Mouse (Mus musculus): ENCODE data around the gene Stam. TPM values are rescaled to one million over a fixed set of nuclear protein-coding genes. Genes with fewer than 3 reads are reported as not detected.
A peak's percentile ranks its signal among the peaks of the same experiment; 100 is the strongest.
"Not testable (repeated sequence)": the region's sequence is repeated elsewhere in the genome, so short reads cannot be mapped to it uniquely, and the experiment has no call there.

Gene Stam
- total and polyA plus RNA-seq, 2 experiments = 15.6 to 15.8 TPM

DNA sequence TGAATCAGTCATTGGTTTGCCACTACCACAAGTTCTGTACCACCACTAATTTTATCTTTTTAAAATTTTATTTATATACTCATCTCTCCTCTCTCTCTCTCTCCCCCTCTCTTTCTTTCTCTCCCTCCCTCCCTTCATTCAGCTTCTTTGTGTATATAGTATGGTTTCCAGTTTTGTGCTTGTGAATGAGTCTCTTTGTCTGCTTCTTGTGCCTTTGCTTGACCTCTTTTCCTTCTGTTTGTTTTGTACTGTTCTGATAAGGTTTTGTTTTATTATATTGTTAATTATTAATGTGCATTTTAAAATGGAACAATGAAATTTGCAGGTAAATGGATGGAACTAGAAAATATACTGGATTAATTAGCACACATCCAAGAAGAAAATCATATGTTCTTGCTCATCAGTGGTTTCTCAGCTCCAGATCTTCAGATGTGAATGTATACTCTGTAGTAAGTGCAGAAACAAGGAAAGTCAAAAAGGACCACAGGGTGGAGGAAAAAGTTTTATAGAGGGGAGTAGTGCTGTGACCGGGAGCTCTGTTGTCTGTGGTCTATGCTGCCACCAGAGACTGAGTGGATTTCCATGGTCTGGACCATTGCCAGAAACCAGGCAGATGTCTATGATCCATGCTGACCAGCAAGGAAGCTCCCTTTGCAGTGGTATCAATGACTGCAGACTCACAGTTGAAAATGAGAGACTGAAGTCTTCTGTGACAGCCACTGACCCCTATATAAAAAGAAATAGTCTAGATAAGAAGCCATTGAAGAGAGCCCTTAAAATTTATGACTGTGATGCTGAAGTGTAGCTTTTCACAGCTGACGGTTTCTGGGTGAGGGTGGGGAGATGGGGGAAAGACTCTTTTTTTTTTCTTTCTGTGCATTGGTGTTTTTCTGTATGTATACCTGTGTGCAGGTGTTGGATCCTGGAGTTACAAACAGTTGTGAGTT, 7.9 kb upstream of the Stam start:
- no peaks in the 10 kb centered on the region for H3K4me1 ChIP-seq (ENCODE audit: control insufficient read depth, insufficient read depth, low read length)
- H3K9ac ChIP-seq (ENCODE audit: low read depth, low read length) = no peak overlapping the region
- 76% methylated on average over 2 of the region's 2 CpGs for WGBS
- no peaks in the 10 kb centered on the region for H3K36me3 ChIP-seq (ENCODE audit: control insufficient read depth, insufficient read depth, low read length)
- no peaks in the 10 kb centered on the region for H3K79me2 ChIP-seq (ENCODE audit: control insufficient read depth, insufficient read depth, low read length)
- H3K4me3 ChIP-seq (ENCODE audit: insufficient read depth, low read depth, low read length) = no peak overlapping the region
- no peak overlapping the region for H3K27ac ChIP-seq (replicated peaks; ENCODE audit: insufficient read depth, low read depth, low read length)
- TF ChIP-seq CTCF (IDR thresholded peaks at IDR 0.05; ENCODE audit: low read depth, low read length) (no peak), POLR2A (IDR thresholded peaks at IDR 0.05; ENCODE audit: extremely low read depth, insufficient read depth, low read length) (no peak)
- no peak for DNase-seq (ENCODE audit: extremely low read depth, low read depth, low spot score)
- H3K27me3 ChIP-seq (ENCODE audit: control insufficient read depth, insufficient read depth, low read length) = no peaks in the 10 kb centered on the region

DNA sequence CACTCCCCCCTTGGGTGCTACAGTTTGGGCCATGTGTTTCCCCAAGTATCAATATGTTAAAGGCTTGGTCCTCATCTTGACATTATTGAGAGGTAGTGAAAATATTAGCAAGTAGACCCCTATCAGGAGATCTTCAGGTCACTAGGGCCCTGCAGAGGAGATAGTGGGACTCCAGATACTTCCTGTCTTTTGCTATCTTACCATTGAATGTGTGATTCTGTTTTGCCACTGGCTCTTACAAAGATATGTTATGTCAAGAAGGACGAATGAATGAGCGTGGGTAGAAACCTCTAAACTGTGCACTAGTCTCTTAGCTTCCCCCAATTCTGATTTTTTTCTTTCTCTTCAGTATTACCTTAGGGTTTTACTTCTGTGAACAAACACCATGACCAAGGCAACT, 4.9 kb upstream of the Stam start:
- DNase-seq (ENCODE audit: extremely low read depth, low read depth, low spot score) = no peak
- H3K27me3 ChIP-seq (ENCODE audit: control insufficient read depth, insufficient read depth, low read length) = no peaks in the 10 kb centered on the region
- H3K4me1 ChIP-seq (ENCODE audit: control insufficient read depth, insufficient read depth, low read length) = no peaks in the 10 kb centered on the region; the same call in 1 of the 2 replicates
- H3K79me2 ChIP-seq (ENCODE audit: control insufficient read depth, insufficient read depth, low read length) = peaks cover 1% of the 10 kb centered on the region; the same call in 1 of the 2 replicates
- 97% methylated on average over 2 of the region's 2 CpGs for WGBS
- no peak for TF ChIP-seq CTCF (IDR thresholded peaks at IDR 0.05; ENCODE audit: low read depth, low read length)
- H3K27ac ChIP-seq (replicated peaks; ENCODE audit: insufficient read depth, low read depth, low read length) = no peak overlapping the region
- no peak overlapping the region for H3K9ac ChIP-seq (ENCODE audit: low read depth, low read length)
- H3K36me3 ChIP-seq (ENCODE audit: control insufficient read depth, insufficient read depth, low read length) = no peaks in the 10 kb centered on the region
- no peak overlapping the region for H3K4me3 ChIP-seq (ENCODE audit: insufficient read depth, low read depth, low read length)

DNA sequence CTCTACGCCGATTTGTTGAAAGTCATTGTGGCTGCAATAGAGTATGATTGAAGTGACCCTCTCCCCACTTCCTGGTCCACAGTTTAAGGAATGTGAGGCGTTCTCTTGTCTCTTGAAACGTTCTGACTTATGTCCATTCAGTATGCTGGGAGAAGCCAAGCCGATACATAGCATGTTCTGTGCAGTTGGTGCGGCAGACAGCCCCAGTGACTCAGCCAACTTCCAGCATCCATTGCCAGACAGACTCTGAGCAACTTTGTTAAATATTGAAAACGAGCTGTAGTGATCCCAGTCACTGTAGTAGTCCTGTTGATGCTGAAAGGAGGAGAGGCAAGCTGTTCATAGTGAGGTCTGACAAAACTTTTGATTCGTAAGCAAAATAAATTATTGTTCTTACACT, 3.4 kb upstream of the Stam start:
- no peak for TF ChIP-seq CTCF (IDR thresholded peaks at IDR 0.05; ENCODE audit: low read depth, low read length)
- TF ChIP-seq POLR2A (IDR thresholded peaks at IDR 0.05; ENCODE audit: extremely low read depth, insufficient read depth, low read length) = no peak
- no peak for DNase-seq (ENCODE audit: extremely low read depth, low read depth, low spot score)
- H3K4me3 ChIP-seq (ENCODE audit: insufficient read depth, low read depth, low read length) = no peak overlapping the region
- no peak overlapping the region for H3K9ac ChIP-seq (ENCODE audit: low read depth, low read length)
- H3K27ac ChIP-seq (replicated peaks; ENCODE audit: insufficient read depth, low read depth, low read length) = no peak overlapping the region
- H3K27me3 ChIP-seq (ENCODE audit: control insufficient read depth, insufficient read depth, low read length) = no peaks in the 10 kb centered on the region
- peaks cover 6% of the 10 kb centered on the region; the same call in 1 of the 2 replicates for H3K4me1 ChIP-seq (ENCODE audit: control insufficient read depth, insufficient read depth, low read length)
- WGBS = 85% methylated on average over 8 of the region's 8 CpGs
- peaks cover 7% of the 10 kb centered on the region; the same call in 1 of the 2 replicates for H3K79me2 ChIP-seq (ENCODE audit: control insufficient read depth, insufficient read depth, low read length)
- H3K36me3 ChIP-seq (ENCODE audit: control insufficient read depth, insufficient read depth, low read length) = no peaks in the 10 kb centered on the region

DNA sequence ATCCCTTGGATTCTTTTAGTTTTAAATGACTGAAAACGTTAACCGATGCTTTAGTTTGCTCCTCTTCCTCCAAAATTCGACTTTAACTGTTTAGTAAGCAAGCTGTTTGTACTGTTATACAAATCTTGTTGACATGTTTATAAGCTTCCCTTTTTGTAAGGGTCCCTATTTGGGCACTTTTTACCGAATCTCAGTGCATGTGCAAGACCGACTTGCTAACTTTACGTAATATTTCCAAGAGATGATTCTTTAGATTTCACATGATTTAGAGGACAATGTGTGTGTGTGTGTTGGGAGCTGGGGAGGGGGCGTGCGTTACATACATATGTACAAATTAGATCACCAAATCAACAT, 913 bp upstream of the Stam start:
- Histone ChIP-seq H3K27me3 (ENCODE audit: control insufficient read depth, insufficient read depth, low read length) (no peaks in the 10 kb centered on the region), H3K4me3 (ENCODE audit: insufficient read depth, low read depth, low read length) (peak overlapping the region; percentile 94), H3K79me2 (ENCODE audit: control insufficient read depth, insufficient read depth, low read length) (peaks cover 7% of the 10 kb centered on the region; the same call in 1 of the 2 replicates), H3K4me1 (ENCODE audit: control insufficient read depth, insufficient read depth, low read length) (peaks cover 6% of the 10 kb centered on the region; the same call in 1 of the 2 replicates), H3K36me3 (ENCODE audit: control insufficient read depth, insufficient read depth, low read length) (no peaks in the 10 kb centered on the region), H3K27ac (replicated peaks; ENCODE audit: insufficient read depth, low read depth, low read length) (peak overlapping the region; percentile 99), H3K9ac (ENCODE audit: low read depth, low read length) (peak overlapping the region; percentile 99)
- 12% methylated on average over 8 of the region's 8 CpGs for WGBS
- TF ChIP-seq CTCF (IDR thresholded peaks at IDR 0.05; ENCODE audit: low read depth, low read length) (no peak), POLR2A (IDR thresholded peaks at IDR 0.05; ENCODE audit: extremely low read depth, insufficient read depth, low read length) (no peak)
- DNase-seq (ENCODE audit: extremely low read depth, low read depth, low spot score) = no peak

DNA sequence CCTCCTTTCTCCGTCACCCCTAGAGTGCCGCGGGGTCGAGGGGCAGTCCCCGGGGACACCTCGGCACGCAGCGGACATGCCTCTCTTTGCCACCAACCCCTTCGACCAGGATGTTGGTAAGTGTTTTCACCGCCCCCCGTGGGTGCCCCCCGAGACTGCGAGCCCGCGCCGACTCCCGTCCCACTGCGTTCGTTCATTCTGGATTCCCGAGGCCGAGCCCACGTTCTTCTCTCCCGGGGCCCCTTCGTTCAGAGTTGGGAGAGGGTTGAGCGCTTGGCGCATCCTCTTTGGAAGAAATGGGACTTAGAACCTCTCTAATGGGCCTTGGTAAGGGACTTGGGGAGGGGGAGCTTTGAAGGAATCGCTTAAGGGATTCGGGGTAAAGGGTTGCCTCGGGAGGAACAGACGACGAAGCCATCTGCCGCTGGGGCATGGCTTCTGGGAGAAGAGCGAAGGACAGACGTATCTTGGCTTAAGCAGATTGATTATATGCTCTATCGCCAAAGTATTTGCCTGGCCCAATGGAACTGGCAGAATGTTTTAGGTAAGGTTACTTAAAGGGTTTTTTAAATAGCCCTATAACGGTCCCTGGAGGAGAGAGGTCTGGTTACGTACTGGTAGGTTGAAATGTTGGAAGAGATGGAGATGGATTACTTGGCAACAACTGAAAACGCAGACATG, 463 bp downstream of the Stam start:
- Histone ChIP-seq H3K4me1 (ENCODE audit: control insufficient read depth, insufficient read depth, low read length) (peaks cover 6% of the 10 kb centered on the region; the same call in 1 of the 2 replicates), H3K27ac (replicated peaks; ENCODE audit: insufficient read depth, low read depth, low read length) (peak overlapping the region; percentile 99), H3K4me3 (ENCODE audit: insufficient read depth, low read depth, low read length) (peak overlapping the region; percentile 94), H3K79me2 (ENCODE audit: control insufficient read depth, insufficient read depth, low read length) (peaks cover 7% of the 10 kb centered on the region; the same call in 1 of the 2 replicates), H3K9ac (ENCODE audit: low read depth, low read length) (peak overlapping the region; percentile 99), H3K36me3 (ENCODE audit: control insufficient read depth, insufficient read depth, low read length) (no peaks in the 10 kb centered on the region), H3K27me3 (ENCODE audit: control insufficient read depth, insufficient read depth, low read length) (no peaks in the 10 kb centered on the region)
- under 1% methylated on average over 38 of the region's 38 CpGs for WGBS
- DNase-seq (ENCODE audit: extremely low read depth, low read depth, low spot score) = peak; percentile 40
- TF ChIP-seq CTCF (IDR thresholded peaks at IDR 0.05; ENCODE audit: low read depth, low read length) (no peak), POLR2A (IDR thresholded peaks at IDR 0.05; ENCODE audit: extremely low read depth, insufficient read depth, low read length) (no peak)

DNA sequence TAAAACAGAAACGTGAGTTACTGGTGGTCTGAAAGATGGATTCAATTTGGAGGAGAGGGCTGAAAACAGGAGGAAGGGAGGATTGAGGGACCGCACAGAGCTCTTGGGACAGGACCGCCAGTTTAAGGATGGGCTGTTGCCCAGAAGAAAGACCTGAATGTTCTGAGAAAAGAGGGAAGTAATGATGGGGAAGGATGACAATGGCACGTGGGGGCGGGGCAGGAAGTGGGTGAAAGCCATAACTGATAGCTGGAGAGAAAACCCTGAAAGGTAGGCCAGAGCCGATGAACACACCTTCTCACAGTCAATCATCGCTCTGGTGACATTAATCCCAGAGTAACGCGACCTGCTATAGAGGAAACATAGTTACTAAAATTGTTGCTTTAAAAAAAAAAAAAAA, 4.6 kb downstream of the Stam start:
- DNase-seq (ENCODE audit: extremely low read depth, low read depth, low spot score); H3K27me3 ChIP-seq (ENCODE audit: control insufficient read depth, insufficient read depth, low read length); H3K4me3 ChIP-seq (ENCODE audit: insufficient read depth, low read depth, low read length); H3K36me3 ChIP-seq (ENCODE audit: control insufficient read depth, insufficient read depth, low read length); H3K27ac ChIP-seq (replicated peaks; ENCODE audit: insufficient read depth, low read depth, low read length); H3K9ac ChIP-seq (ENCODE audit: low read depth, low read length); H3K79me2 ChIP-seq (ENCODE audit: control insufficient read depth, insufficient read depth, low read length); H3K4me1 ChIP-seq (ENCODE audit: control insufficient read depth, insufficient read depth, low read length): not testable (repeated sequence)
- WGBS = 89% methylated on average over 9 of the region's 9 CpGs
